Mouse (Mus musculus): Measurements from ENCODE around the gene Aloxe3. TPM values are rescaled to one million over a fixed set of nuclear protein-coding genes. Genes with fewer than 3 reads are reported as not detected.

Gene Aloxe3
- polyA plus RNA-seq, 1 experiment: not detected

DNA sequence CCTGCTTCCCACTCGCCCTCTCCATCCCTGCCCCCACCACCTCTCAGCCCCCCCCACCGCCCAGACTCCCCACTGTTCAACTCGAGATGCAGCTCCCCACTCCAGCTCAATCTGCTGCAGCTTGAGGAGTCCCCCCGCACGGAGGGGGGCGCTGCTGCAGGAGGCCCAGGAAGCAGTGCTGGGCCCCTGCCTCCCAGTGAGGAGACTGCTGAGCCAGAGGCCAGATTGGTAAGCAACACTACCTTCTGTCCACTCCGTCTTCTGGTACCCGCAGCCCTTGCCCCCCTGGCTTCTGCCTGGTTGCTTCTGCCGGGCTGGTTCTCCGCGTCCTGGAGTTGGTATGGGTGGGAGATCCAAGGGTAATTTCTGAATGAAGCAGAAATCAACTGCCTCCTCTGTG lies 18.9 kb upstream of the Aloxe3 start:
- H3K4me3 ChIP-seq (ENCODE audit: insufficient read depth, low read length): no peak overlapping the region
- no peak overlapping the region for H3K27ac ChIP-seq (ENCODE audit: insufficient read depth, low read depth, low read length)
- TF ChIP-seq POLR2A (IDR thresholded peaks at IDR 0.05; ENCODE audit: borderline replicate concordance, low read depth, low read length) (no peak), CTCF (IDR thresholded peaks at IDR 0.05; ENCODE audit: low read depth, low read length) (no peak)
- H3K4me1 ChIP-seq (ENCODE audit: control insufficient read depth, insufficient read depth, low read length): peaks cover 20% of the 10 kb centered on the region

DNA sequence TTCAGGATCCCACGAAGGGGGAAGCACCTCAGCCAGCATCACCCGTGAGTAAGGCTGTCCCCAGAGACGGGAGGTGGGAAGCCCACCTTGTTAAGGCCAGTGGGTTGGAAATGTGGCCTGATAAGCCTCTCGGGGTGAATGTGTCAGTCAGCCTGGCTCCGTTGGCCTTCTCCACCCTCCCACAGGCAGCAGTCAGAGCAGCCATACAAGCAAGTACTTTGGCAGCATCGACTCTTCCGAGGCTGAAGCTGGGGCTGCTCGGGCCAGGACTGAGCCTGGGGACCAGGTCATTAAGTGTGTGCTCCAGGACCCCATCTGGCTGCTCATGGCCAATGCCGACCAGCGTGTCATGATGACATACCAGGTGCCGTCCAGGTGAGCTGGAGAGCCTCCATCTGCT lies 18.0 kb upstream of the Aloxe3 start:
- Histone ChIP-seq H3K27ac (ENCODE audit: insufficient read depth, low read depth, low read length) (no peak overlapping the region), H3K4me1 (ENCODE audit: control insufficient read depth, insufficient read depth, low read length) (peaks cover 12% of the 10 kb centered on the region), H3K4me3 (ENCODE audit: insufficient read depth, low read length) (no peak overlapping the region)
- TF ChIP-seq POLR2A (IDR thresholded peaks at IDR 0.05; ENCODE audit: borderline replicate concordance, low read depth, low read length) (no peak), CTCF (IDR thresholded peaks at IDR 0.05; ENCODE audit: low read depth, low read length) (no peak)

DNA sequence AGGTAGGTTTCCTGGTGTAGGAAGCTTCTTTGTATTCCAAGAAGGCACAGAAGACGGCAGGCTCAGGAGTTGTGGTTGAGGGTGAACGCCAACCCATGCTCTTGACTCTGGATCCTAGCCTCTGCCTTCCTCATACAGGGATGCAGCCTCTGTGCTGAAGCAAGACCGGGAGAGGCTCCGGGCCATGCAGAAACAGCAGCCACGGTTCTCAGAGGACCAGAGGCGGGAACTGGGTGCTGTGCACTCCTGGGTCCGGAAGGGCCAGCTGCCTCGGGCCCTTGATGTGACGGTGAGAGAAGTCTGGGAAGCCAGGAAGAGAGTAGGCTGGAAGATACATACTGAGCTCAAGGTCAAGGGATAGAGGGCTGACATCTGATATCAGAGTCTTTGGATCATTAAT lies 17.5 kb upstream of the Aloxe3 start:
- H3K4me1 ChIP-seq (ENCODE audit: control insufficient read depth, insufficient read depth, low read length): peaks cover 9% of the 10 kb centered on the region
- no peak overlapping the region for H3K27ac ChIP-seq (ENCODE audit: insufficient read depth, low read depth, low read length)
- TF ChIP-seq CTCF (IDR thresholded peaks at IDR 0.05; ENCODE audit: low read depth, low read length): no peak
- no peak for TF ChIP-seq POLR2A (IDR thresholded peaks at IDR 0.05; ENCODE audit: borderline replicate concordance, low read depth, low read length)
- H3K4me3 ChIP-seq (ENCODE audit: insufficient read depth, low read length): no peak overlapping the region

DNA sequence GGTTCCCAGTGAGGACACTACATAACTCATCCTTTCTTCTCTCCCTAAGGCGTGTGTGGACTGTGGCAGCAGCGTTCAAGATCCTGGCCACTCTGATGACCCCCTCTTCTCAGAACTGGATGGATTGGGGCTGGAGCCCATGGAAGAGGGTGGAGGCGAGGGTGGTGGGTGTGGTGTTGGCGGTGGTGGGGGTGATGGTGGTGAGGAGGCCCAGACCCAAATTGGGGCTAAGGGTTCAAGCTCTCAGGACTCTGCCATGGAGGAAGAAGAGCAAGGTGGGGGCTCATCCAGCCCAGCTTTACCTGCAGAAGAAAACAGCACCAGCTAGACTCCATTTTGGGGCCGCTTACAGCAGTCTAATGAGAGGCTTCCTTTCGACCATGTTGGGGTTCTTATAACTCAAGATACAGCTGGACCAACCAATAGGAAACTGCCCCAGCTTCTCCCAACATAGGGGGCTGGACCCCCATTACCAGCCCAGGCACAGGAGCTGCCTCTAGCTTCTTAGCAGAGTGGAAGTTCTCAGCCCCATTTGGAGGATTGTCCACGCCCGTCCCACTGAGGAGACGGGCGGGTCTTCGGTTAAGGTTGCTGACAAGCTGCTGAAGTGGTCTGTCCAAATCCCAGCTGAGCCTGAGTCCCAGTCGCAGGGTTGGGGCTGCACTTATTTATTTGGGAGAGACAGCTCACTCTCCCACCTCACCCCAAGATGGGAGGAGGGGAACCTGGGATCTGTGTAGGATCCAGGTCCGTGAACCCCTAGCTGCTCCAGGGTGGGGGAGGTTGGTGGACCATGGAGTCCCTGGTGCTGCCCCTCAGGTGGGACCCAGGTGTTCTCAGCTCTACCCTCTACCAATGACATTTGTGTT lies 16.4 kb upstream of the Aloxe3 start:
- no peak for TF ChIP-seq POLR2A (IDR thresholded peaks at IDR 0.05; ENCODE audit: borderline replicate concordance, low read depth, low read length)
- H3K27ac ChIP-seq (ENCODE audit: insufficient read depth, low read depth, low read length): no peak overlapping the region
- H3K4me1 ChIP-seq (ENCODE audit: control insufficient read depth, insufficient read depth, low read length): peaks cover 9% of the 10 kb centered on the region
- no peak overlapping the region for H3K4me3 ChIP-seq (ENCODE audit: insufficient read depth, low read length)

DNA sequence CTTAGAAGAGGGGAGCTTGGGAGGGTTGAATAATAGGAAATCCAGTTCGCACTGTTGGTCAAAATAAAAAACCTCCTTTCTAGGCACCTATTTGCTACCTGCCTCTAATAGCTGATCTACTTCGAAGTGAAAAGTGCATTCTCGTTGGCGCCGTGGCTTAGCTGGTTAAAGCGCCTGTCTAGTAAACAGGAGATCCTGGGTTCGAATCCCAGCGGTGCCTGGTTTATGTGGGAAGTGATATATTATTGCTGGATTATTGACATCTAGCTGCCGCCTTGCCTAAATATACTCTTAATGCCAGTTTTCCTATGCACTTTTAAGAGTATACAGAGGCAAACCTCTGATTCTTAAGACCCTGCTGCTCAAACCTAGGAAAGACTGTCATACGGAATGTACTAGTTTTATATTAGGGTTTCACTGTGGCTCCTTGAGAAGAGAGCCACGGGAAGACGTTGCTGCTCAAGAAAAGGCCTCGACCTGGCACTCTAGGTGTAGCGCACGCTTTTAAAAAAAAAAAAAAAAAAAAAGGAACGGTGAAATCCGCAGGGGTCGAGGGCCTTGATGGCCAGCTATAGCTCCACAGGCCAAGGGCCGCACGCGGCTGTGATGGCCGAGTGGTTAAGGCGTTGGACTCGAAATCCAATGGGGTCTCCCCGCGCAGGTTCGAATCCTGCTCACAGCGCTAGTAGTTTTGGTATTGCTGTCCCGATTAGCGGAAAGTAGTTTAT lies 15.2 kb upstream of the Aloxe3 start:
- no peak for TF ChIP-seq CTCF (IDR thresholded peaks at IDR 0.05; ENCODE audit: low read depth, low read length)
- peak; percentile 31; the same call in 1 of the 2 replicates for TF ChIP-seq POLR2A (IDR thresholded peaks at IDR 0.05; ENCODE audit: borderline replicate concordance, low read depth, low read length)
- H3K4me1 ChIP-seq (ENCODE audit: control insufficient read depth, insufficient read depth, low read length): peaks cover 9% of the 10 kb centered on the region
- H3K4me3 ChIP-seq (ENCODE audit: insufficient read depth, low read length): peak overlapping the region; percentile 58
- H3K27ac ChIP-seq (ENCODE audit: insufficient read depth, low read depth, low read length): peak overlapping the region; percentile 27; the same call in 1 of the 2 replicates

DNA sequence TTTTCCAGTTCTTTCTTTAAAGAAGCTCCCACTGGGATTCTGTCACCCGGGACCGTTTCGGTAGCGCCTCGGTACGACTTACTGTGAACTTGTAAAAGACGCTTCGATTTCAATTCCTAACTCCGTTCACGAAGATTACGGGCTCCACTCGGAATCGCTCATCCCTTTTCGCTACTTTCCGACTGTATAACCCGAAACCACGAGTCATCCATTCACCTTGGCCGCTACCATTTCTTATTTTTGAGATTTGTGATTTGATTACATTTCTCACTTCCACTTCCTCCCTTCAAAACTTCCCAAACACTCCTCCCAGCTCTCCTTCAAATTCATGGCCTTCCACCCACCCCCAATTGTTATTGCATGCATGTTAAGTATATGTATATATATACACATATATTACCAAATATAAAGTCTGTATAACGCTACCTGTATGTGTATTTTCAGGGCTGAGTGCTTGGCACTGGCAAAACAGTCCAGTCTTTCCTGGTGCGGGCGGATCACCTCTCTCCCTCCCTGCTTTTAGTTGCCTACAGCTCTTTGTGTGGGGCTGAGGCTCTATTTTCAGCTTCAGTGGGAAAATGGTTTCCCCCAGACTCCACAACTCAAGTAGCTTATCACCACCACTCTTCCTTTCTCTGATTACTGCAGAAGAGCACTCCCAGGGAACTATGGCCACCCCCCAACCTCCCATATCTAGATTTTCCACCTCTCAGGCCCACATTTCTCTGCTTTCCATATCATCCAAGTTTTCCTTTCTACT lies 14.5 kb upstream of the Aloxe3 start:
- Histone ChIP-seq H3K4me3 (ENCODE audit: insufficient read depth, low read length) (peak overlapping the region; percentile 58), H3K4me1 (ENCODE audit: control insufficient read depth, insufficient read depth, low read length) (peaks cover 9% of the 10 kb centered on the region), H3K27ac (ENCODE audit: insufficient read depth, low read depth, low read length) (no peak overlapping the region)
- TF ChIP-seq CTCF (IDR thresholded peaks at IDR 0.05; ENCODE audit: low read depth, low read length) (no peak), POLR2A (IDR thresholded peaks at IDR 0.05; ENCODE audit: borderline replicate concordance, low read depth, low read length) (no peak)

DNA sequence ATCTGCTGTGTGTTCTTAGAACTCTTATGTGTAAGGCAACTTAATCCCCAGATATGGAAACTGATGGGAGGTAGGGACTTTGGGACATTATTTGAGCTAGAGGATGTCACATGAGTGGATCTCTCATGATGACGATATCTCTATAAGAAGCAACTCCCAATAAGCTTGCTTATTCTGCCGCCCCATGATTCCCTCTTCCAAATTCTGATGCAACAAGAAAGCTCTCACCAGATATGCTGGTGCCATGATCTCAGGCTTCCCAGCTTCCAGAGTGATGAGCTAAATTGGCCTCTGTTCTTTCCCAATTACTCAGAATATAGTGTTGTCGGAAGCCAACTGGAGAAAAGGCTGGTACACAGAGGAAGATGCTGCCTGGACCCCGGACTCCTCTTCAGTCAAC lies 13.8 kb upstream of the Aloxe3 start:
- Histone ChIP-seq H3K4me1 (ENCODE audit: control insufficient read depth, insufficient read depth, low read length) (peaks cover 9% of the 10 kb centered on the region), H3K4me3 (ENCODE audit: insufficient read depth, low read length) (no peak overlapping the region), H3K27ac (ENCODE audit: insufficient read depth, low read depth, low read length) (no peak overlapping the region)
- TF ChIP-seq POLR2A (IDR thresholded peaks at IDR 0.05; ENCODE audit: borderline replicate concordance, low read depth, low read length): no peak

DNA sequence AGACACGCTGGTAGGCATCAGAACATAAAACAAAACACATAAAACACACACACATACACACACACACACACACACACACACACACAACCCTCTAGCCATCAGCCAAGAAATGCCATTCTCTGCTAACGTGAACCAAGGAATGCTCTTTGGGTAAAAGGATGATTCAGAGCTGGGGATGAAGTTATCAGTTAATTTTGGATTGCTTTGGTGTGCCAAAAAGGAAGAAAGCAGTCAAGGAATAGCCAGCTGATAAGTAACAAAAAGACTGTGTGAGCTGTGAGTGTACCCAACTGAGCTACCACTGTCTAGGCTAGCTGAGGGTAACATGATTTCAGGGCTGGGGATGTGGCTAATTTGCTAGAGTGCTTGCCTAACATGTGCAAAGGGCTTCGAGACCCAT lies 11.7 kb upstream of the Aloxe3 start:
- Histone ChIP-seq H3K27ac (ENCODE audit: insufficient read depth, low read depth, low read length) (no peak overlapping the region), H3K4me3 (ENCODE audit: insufficient read depth, low read length) (no peak overlapping the region), H3K4me1 (ENCODE audit: control insufficient read depth, insufficient read depth, low read length) (peaks cover 12% of the 10 kb centered on the region)
- TF ChIP-seq CTCF (IDR thresholded peaks at IDR 0.05; ENCODE audit: low read depth, low read length) (no peak), POLR2A (IDR thresholded peaks at IDR 0.05; ENCODE audit: borderline replicate concordance, low read depth, low read length) (no peak)

DNA sequence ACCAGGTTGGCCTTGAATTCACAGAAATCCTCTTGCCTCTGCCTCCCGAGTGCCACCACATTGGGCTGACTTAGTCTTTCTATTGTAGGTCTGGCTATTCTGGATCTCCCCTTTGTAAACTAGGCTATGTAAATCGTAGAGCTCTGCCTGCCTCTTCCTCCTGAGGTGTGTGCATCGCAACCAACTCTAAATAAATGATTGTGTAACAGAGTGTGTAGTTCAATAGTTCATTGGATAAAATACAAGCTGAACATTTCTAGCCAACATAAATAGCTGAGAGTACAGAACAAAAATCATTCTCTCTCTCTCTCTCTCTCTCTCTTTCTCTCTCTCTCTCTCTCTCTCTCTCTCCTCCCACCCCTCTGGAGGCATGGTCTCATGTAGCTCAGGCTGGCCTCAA lies 11.1 kb upstream of the Aloxe3 start:
- TF ChIP-seq CTCF (IDR thresholded peaks at IDR 0.05; ENCODE audit: low read depth, low read length) (no peak), POLR2A (IDR thresholded peaks at IDR 0.05; ENCODE audit: borderline replicate concordance, low read depth, low read length) (no peak)
- H3K4me3 ChIP-seq (ENCODE audit: insufficient read depth, low read length): no peak overlapping the region
- H3K27ac ChIP-seq (ENCODE audit: insufficient read depth, low read depth, low read length): no peak overlapping the region
- peaks cover 18% of the 10 kb centered on the region for H3K4me1 ChIP-seq (ENCODE audit: control insufficient read depth, insufficient read depth, low read length)
